Mouse (Mus musculus) lung, adult 2 months (tissue): ENCODE results near the gene Fbxw8. TPM values are rescaled to one million over a fixed set of nuclear protein-coding genes. Genes with fewer than 3 reads are reported as not detected.

ENCODE experiments used
- DNase-seq: peaks from one replicate; pipeline ENCODE4 v3.0.0; 2022
- H3K4me1 ChIP-seq: fragments of 200-500 bp; 2 replicates; pipeline ENCODE4 v1.6.1; 2011; ENCODE audit warnings: low read length; ENCODE audit not compliant: control insufficient read depth, insufficient read depth
- H3K4me3 ChIP-seq: fragments of 200-500 bp; replicated peaks from 2 replicates; pipeline ENCODE3; 2011; ENCODE audit warnings: low read depth, mild to moderate bottlenecking, control low read depth, low read length; ENCODE audit errors: extremely low read depth
- CTCF ChIP-seq: fragments of 200-500 bp; IDR thresholded peaks from 2 replicates; pipeline ENCODE4 v1.5.1; 2011; ENCODE audit warnings: mild to moderate bottlenecking, low read length, control low read depth; ENCODE audit not compliant: insufficient read depth
- POLR2A ChIP-seq: fragments of 200-500 bp; IDR thresholded peaks from 2 replicates; pipeline ENCODE4 v1.6.1; 2011; ENCODE audit warnings: low read depth, mild to moderate bottlenecking, control low read depth, low read length, borderline replicate concordance; ENCODE audit errors: extremely low read depth
- WGBS: fragments of 180-500 bp; shearing (Covaris S2); methylation state at CpG from one replicate; pipeline ENCODE4 v1.1.7; 2018; 5-methylcytosine and 5-hydroxymethylcytosine counted together
- polyA plus RNA-seq: library from polyadenylated mRNA; depleted of rRNA; stranded (reverse); fragments of >200 nt; gene quantifications from 2 replicates; pipeline ENCODE4 v1.2.3, GENCODE M21; 2012

Gene Fbxw8
- polyA plus RNA-seq, 1 experiment = 79.1 TPM

DNA sequence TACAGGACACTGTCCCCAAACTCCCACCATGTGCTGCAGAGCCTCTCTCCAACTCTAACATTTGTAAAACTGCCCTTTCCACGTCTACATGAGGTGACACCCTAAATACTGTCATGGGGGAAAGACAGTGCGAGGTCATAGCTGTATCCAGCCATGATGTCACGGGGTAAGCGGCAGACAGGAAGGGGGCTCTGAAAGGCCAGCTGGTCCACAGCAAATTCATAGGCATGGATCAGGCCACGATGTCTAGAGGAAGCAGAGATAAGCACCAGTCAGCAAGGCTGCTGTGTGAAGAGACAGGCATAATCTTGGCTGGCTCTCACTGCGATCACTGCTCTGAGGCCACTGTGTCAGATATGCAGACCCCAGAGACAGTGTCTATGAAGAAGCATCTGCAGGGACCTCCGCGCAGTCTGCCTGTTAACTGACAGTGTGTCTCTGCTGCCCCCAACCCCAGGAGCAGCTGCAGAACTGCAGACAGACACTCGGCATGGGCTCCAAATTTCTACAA is 87.2 kb downstream of the Fbxw8 start:
- Histone ChIP-seq H3K4me1 (no peaks in the 10 kb centered on the region), H3K4me3 (no peak overlapping the region)
- WGBS = 85% methylated on average over 9 of the region's 9 CpGs
- TF ChIP-seq CTCF (no peak), POLR2A (no peak)
- no peak for DNase-seq

DNA sequence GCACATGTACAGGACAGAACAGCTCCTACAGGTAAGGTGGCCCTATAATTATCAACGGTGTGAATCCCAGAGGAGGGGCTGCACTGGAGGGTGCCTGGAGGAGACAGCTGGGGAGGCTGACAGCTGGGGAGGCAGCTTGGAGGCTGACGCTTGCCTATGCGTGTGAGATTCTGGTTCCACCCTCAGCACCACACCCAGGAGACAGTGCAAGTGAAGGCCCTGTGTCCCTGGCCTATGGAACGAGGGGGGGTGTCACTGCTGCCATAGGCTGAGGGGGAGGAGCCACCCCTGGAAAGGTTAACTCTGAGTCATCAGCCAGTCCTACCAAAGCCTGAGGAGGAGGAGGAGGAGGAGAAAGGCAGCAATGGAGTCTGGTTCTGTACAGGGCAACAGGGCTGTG is 87.7 kb downstream of the Fbxw8 start:
- TF ChIP-seq POLR2A = no peak
- no peak for TF ChIP-seq CTCF

DNA sequence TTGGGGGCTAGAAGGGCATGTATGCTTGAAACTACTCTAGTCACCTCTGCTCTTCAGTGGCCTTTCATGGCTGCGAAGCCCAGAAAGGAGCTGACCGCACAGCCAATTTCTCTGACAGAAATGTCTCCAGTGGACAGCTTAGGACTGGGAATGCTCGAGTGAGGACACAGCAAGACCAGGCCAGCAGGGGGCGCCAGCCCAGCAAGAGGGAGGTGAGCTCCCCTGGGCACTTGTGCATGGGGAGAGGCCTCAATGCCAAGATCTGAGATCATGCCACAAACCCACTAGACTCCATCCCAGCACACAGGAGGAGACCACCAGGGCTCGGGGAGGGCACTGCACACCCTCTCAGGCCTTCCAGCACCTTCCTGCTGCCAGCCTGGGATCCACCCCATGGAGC is 88.4 kb downstream of the Fbxw8 start:
- H3K4me3 ChIP-seq = no peak overlapping the region
- TF ChIP-seq CTCF (peak; percentile 76), POLR2A (no peak)
- peak; percentile 57 for DNase-seq
- 69% methylated on average over 5 of the region's 5 CpGs for WGBS
- no peaks in the 10 kb centered on the region for H3K4me1 ChIP-seq

More for the DNA sequence above, 87.7 kb downstream of the Fbxw8 start:
- WGBS = 81% methylated on average over 4 of the region's 4 CpGs
- no peak for DNase-seq
- H3K4me3 ChIP-seq = no peak overlapping the region
- no peaks in the 10 kb centered on the region for H3K4me1 ChIP-seq

DNA sequence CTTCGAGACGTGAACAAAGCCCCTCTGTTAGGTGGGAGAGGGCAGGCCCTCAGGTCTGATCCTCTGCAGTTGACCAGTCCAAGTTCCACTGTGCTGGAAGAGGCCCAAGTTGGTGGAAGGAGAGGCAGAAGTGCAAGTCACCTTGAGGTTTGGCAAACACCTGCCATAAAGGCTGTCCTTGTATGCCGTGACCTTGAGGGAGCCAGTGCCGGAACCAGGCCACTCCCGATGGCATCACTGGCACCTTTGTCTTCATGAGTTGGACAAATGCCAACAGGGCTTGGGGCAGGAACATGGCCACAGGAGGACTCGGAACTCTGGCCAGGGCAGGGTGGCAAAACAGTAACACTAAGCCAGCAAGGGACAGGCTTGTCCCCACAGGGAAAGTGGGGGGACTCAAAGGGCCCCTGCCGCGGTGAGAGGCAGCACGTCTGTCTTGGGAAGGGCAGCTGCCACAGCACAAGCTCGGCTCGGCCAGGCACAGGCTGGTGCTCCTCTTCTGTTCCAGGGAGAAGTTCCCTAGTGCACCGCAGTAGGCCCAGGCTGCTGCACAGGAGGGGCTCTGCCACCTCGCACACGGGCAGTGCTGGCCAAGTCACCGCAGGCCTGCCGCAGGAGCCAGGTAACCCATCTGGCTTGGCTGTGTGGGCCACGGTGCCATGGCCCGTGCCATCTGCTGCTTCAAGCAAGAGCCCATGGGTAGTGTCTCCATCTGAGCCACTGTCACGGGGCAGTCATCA is 89.6 kb downstream of the Fbxw8 start:
- H3K4me1 ChIP-seq = no peaks in the 10 kb centered on the region
- H3K4me3 ChIP-seq = no peak overlapping the region
- 80% methylated on average over 19 of the region's 19 CpGs for WGBS
- no peak for DNase-seq
- TF ChIP-seq CTCF = no peak
- TF ChIP-seq POLR2A = no peak

DNA sequence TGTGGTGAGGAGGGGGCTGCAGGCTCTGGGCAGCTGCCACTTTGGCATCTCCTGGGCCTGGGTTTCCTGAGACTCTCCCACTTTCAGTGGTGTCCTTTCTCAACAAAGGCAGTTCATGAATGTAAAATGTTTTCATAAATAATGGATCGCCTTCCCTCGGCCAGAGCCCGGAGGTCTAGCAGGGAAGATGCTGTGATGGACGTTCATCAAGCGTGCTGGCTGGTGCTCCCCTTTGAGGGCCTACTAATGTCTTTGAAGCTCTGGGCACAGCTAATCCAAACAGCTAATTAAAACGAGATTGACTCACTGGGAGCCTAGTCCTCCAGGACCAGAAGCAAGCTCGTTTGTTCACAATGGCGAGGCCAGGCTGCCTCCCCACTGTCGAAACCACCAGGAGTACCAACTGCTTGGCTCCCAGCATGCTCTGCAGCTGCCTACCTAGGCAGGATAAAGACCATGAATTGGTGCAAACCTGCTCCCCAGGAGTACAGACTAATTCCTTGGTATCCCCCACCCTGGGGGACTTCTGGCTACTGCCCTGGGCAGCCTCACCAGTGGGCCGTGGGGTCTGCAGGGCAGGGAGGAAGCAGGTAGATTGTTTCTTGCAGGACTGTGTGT is 90.9 kb downstream of the Fbxw8 start:
- 77% methylated on average over 10 of the region's 10 CpGs for WGBS
- TF ChIP-seq CTCF (no peak), POLR2A (no peak)
- no peak for DNase-seq
- Histone ChIP-seq H3K4me3 (no peak overlapping the region), H3K4me1 (no peaks in the 10 kb centered on the region)

DNA sequence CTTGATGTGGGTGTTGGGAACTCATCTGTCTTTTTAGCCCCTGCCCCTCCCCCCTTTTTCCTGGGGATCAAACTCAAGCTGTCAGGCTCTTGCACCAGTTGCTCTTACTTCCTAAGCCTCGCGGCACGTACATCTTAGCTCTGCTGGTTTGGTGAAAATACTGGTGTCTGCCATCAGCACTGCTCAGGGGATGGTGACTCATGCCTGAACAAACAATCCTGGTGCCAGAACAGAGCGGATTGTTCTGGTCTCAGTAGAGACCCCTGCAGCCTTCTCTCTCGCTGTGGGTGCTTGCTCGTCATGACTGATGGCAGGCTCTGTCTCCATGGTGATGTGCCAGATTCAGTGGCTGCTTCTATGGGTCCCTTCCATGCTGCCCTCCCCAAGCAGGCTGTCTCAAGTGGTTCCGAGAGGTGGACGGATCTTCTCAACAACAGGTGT is 92.1 kb downstream of the Fbxw8 start:
- DNase-seq = no peak
- Histone ChIP-seq H3K4me3 (no peak overlapping the region), H3K4me1 (no peaks in the 10 kb centered on the region)
- WGBS = 57% methylated on average over 8 of the region's 8 CpGs
- no peak for TF ChIP-seq CTCF
- TF ChIP-seq POLR2A = no peak

DNA sequence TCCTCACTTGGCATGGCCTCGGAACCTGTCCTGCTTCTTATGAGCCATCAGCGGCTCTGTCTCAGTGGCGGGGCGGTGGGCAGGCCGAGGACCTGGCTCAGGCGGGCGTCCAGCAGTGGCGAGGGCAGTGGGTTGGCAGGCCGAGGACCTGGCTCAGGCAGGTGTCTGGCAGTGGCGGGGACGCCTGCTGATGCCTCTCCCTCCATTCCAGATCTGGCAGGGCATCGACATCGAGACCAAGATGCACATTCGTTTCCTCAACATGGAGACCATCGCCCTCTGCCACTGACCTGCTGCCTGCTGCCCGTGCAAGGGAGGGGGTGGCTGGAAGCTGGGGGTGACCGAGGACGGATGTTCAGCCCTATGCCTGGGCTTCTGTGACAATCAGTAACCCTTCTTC is 93.9 kb downstream of the Fbxw8 start:
- TF ChIP-seq CTCF = no peak
- no peak for TF ChIP-seq POLR2A
- DNase-seq = no peak
- Histone ChIP-seq H3K4me1 (no peaks in the 10 kb centered on the region), H3K4me3 (no peak overlapping the region)
- WGBS = 91% methylated on average over 18 of the region's 18 CpGs

DNA sequence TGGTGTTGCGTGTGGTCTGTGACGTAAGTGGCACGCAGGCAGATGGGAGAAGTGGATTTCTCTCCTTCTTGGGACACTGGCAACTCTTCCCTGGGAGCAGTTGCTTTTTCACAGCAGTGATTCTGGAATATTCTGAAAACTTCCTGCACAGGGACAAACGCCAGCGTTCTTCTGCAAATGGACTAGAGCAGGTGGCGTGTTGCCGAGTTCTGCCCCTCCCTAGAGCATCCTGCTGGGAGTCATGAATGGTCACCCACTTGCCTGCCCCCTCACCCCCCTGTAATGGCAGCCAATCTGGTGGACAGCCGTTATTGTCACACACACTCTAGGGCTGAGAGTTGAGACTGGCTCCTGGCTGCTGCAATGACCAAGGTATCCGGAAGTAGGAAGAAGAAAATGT is 95.6 kb downstream of the Fbxw8 start:
- TF ChIP-seq POLR2A = no peak
- TF ChIP-seq CTCF = no peak
- no peaks in the 10 kb centered on the region for H3K4me1 ChIP-seq
- H3K4me3 ChIP-seq = no peak overlapping the region
- no peak for DNase-seq
- 79% methylated on average over 9 of the region's 9 CpGs for WGBS

DNA sequence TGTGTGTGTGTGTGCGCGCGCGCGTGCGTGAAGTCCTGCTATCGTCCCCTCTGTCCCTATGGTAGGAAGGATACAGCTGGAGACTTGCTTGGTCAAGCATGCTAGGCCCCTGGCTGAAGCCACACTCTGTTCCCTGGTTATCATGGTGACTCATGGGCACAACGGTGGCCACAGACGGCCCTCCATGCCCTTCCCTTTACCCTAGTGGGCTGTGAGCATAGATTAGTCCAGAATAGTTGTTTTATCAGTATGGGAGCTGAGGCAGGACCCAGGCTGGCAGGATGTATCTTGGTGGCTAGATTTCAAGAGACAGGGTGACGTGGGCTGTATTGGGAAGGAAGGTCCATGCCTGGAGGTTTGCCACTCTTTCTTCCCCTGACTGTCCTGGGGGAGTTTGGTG is 96.4 kb downstream of the Fbxw8 start:
- H3K4me1 ChIP-seq = no peaks in the 10 kb centered on the region
- WGBS = 78% methylated on average over 10 of the region's 10 CpGs
- no peak overlapping the region for H3K4me3 ChIP-seq
- TF ChIP-seq POLR2A (no peak), CTCF (no peak)
- no peak for DNase-seq

DNA sequence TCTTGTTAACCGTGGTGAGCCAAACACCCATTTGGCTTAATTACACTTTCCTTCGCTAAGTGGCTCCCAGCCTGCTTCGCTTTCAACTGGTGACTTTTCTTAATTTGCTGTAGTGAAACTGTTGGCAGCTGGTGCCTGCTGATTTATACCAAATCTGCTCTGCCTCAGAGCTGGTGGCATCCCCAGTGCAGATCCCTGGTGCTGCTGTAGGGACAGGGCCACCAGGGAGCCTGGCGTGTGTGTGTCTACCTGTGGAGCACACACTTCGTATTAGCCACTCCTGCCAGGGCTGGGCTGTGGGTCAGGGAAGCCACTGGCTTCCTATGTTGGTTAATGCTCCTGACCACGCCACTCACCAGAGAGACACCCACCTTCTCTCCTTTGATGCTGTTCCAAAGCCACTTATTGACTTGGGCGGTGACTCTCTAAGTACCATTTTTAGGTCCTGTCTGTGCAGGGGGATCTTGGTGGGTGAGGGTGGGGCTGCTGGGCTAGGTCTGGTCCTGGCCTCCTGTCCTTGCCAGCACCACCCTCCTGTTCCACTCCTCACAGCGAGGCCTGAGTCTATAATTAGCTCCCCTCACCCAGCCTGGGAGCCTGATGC is 97.7 kb downstream of the Fbxw8 start:
- Histone ChIP-seq H3K4me3 (no peak overlapping the region), H3K4me1 (no peaks in the 10 kb centered on the region)
- TF ChIP-seq CTCF = no peak
- TF ChIP-seq POLR2A = no peak
- DNase-seq = no peak
- 32% methylated on average over 8 of the region's 8 CpGs for WGBS
